Mouse (Mus musculus) naive thymus-derived CD4-positive, alpha-beta T cell, adult 2 months (primary cell): ENCODE data around the gene Farsb.

Experiments used
- DNase-seq: peaks from one replicate; pipeline ENCODE4 v3.0.0-alpha.2; 2011; ENCODE audit warnings: low read depth

The Farsb gene

DNA sequence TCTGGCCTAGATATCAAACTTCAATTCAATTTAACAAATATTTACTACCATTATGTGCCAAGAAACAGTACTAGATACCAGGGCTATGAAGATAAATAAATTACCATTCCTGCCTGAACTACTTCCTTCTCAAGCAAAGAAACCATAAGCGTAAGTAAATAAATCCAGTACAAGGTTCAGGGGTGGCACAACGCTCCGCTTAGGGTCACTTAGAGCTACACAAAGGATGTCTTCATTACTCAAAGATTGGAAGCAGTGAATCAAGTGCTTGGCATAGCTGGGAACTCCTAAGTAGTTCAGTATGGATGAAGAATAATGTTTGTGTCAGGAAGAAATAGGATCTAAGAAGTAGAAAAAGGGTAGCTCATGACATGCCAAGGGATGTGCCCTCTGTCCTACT, 5.3 kb downstream of the Farsb start:
- DNase-seq, result no peak

GRCm38 (mm10) chr1:78472441-78472840, 16.3 kb downstream of the Farsb start:
- DNase-seq, result no peak

DNA sequence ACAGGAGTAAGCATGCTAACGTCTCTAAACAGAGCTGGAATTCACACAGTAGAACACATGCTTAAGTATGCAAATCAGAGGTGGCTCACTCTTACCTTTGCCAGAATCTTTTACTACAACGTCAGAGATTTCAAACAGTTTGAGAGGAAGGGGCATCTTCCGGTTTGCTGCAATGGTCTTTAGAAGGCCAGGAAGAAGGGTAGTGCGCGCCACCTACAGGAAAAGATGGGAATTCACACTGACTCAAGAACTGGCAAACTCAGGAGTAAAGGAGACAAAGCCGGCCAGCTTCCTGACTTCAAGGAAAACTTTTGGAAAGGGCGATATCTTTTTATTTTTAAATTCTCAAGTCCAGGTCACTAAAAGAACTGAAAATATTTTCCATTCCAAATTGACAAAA, 34.0 kb downstream of the Farsb start:
- DNase-seq, result peak; percentile 34

GRCm38 (mm10) chr1:78453886-78454285, 34.8 kb downstream of the Farsb start:
- no peak for DNase-seq

DNA sequence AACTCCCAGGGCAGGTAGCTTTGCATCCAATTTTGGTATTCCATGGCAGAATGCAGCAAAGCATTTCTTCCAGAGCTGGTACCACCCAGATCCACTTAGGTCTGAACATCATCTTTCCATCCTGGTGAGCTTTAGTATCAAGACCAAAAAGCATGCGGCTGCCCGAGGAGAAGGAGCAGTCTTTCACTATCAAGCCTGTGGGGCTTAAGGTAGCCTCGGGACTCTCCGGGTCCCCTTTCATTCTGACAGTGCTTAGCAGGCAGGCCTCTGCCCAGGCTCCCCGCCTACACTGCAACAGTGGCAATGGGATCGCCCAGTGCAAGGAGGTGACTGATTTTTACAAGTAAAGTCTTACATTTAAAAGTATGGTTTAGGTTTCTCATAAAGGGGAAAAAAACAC, 36.2 kb downstream of the Farsb start:
- DNase-seq, result no peak

DNA sequence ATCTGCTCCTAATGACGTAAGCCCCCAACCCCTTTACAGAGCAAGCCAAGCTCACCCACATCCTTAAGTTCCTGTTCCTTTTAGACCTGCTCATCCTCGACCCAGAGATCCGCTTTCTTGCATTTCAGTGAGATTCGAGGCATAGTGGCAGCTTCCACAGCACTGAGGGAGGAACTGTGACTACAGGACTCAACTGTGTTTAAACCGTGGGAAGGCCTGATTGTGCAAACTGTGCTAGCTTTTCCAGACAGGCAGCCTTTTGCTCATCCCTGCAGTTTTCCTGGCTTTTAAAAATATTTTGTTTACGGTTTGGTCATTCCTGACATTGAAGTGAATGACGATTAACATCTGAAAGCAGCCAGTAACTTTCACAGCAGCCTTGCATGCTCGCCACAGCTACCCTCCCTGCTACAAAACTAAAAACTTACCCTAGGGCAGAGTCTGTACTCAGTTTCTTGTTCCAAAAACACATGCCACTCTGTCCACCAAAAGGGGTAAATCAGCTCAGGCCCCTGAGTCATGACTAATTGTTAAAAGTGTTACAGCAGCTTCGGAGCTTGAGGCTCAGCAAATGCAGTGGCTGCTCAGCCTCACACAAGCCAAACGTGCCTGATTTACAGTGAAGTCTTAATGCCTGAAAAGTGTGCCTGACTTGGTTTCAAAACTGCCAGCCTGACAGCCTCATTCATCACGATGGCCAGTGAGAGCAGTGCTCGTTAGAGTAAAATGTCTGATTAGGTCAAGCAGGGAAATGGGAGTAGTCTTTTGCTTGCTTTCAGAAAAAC, 37.4 kb downstream of the Farsb start:
- DNase-seq, result no peak

- DNase-seq, result no peak
These were observed 40.6 kb downstream of the Farsb start for GRCm38 (mm10) chr1:78448091-78448490.

DNA sequence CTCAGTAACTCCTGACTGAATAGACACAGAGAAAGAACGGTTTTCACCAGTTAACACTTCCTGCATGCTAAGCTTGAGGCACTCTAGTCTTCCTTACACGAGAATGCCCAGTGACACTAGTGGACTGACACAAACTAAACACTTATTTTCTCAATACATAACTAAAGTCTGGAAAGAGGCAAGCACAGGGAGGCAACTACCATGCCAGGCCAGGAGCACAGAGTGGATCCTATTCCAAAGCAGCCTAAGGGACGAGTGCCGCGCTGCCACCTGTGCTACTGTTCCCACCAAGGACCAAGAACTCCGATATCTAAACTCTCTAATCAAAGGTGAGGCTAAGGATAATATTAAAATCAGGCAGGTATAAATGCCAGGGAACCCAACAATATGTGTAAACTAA, 42.0 kb downstream of the Farsb start:
- no peak for DNase-seq

DNA sequence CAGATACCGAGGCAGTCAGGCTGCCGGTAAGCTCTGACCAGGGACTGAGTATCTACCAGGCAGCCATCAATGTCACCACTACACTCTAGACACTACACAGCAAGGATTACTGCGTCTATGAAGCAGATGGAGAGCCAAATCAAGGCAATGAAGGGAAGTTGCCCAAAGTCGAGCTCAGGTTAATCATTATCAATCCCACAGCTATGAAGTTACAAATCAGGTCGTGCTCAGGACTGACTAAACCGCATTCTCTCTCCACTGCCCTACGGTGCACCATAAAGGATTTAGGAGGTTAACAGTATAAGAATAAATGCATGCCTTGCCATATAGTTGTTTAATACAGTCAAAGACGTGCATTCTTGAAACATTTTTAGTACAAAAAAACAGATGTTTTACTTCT, 42.5 kb downstream of the Farsb start:
- no peak for DNase-seq

DNA sequence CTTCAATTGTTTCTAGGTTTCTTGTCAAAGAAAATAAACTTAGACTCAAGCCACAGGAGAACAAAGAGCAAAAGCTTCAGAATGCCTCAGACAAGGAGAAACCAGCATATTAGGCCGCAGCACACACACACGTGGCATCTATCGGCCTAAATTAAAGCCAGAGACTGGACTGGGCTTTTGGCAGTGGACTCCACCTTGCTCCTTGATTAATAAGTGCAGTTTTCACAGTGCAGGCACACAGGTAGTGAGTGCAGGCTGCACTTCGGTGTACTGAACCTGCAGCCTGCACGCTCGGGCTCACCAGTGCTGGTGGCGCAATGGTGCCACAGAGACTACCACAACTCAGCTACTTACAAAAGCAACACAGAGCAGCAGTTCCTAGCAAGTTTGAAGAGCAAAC, 45.6 kb downstream of the Farsb start:
- no peak for DNase-seq

GRCm38 (mm10) chr1:78440716-78441115, 48.0 kb downstream of the Farsb start:
- DNase-seq, result no peak

GRCm38 (mm10) chr1:78437150-78437549, 51.5 kb downstream of the Farsb start:
- no peak for DNase-seq

- DNase-seq, result no peak
These were observed 52.3 kb downstream of the Farsb start for GRCm38 (mm10) chr1:78436445-78436844.

GRCm38 (mm10) chr1:78435967-78436366, 52.7 kb downstream of the Farsb start:
- no peak for DNase-seq

GRCm38 (mm10) chr1:78433472-78433871, 55.2 kb downstream of the Farsb start:
- DNase-seq, result no peak

DNA sequence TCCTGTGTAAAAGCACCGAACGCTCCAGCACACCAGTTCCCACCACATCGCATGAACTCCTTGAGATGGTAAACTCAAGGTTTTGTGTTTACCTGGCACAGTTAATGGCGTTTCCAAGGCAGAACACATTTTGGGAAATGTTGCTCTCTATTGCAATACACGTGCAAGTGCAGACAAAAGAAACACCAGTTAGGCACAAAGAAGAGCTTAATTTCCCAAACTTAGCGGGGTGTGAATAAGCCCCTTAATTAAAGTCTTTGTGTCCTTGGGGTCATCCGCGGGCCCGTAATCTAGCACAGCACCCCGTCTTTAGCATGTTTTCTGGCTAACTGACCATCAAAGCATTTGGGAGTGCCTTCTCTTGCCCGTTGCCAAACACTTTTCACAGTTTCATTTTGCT, 59.8 kb downstream of the Farsb start:
- DNase-seq, result no peak

DNA sequence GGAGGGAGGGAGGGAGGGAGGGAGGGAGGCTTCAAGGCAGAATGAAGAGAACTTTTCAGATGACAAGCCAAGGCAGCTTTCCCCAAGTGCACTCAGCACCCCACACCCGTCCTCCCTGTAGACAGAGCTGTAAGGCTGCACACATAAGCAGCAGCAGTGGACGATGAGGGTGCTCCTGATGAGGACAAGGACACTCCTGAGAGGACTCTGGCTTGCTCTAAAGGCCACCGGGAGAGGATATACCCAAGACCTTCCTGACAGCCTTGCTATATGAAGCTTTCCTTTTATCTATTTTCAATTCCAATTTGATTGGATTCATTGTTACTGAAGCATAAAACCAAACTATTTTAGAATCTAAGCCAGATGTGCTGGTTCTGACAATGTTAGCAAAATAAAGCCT, 61.9 kb downstream of the Farsb start:
- no peak for DNase-seq

- DNase-seq, result no peak
These were observed 62.6 kb downstream of the Farsb start for GRCm38 (mm10) chr1:78425793-78426700.

DNA sequence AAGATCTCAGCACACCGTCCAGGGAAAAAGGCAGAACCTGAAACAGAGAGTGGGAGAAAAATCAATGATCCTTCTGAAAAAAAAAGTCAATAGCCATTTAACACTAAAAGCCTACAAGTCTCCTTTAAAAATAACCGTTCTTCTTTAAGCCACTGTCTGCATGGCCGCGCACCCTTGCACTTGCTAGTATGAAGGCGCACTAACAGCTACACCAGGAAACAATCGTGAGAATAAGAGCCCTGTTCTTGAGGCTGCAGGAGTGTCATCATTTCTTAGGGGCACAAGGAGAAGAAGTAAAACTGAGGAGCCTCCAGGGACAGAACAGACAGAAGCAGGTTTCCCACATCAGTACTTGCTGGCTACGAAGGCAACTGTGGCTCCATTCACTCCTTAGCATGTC, 63.4 kb downstream of the Farsb start:
- no peak for DNase-seq

- no peak for DNase-seq
These were observed 63.8 kb downstream of the Farsb start for GRCm38 (mm10) chr1:78424848-78425247.

DNA sequence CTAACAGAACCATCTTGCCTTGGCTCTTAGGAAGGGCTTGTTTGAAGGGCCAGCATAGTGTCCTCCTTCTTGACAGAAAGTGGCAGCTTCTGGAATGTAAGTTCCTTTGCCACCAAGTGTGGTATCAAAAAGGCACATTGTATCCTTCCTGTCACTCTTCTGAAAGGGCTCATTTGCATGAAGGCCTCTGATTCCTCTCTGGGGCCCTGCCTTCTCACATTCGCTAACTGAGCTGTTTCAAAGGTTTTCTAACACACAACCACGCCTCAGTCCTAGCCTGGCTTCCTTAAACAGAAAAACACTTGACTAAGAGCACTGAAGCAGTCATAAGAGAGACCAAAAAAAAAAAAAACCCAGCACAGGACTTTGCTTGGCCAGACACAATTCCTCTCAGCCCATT, 66.1 kb downstream of the Farsb start:
- DNase-seq, result peak; percentile 40

- no peak for DNase-seq
These were observed 66.9 kb downstream of the Farsb start for GRCm38 (mm10) chr1:78421749-78422148.

DNA sequence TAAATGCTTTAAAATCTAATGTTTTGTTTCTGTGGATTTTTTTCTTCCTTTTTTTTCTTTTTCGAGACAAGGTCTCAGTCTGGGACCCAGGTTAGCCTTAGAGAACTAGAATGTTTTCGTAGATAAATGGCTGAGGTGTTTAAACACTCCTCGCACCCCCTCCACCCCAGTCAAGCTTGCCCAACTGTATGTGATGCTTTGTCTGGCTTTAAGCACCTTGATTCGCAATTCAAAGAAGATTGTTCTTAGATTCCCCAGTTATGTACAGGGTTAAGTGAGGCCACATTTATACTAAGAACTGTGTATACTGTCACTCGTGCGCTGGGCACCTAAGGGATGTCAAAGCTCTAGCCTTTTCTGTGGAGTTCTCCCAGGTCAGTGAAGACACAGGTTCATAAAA, 68.4 kb downstream of the Farsb start:
- no peak for DNase-seq
